Mouse (Mus musculus) left cerebral cortex, adult 9 months (tissue): ENCODE measurements around the gene 1700025B11Rik.
"Not testable (repeated sequence)": the region's sequence is repeated elsewhere in the genome, so short reads cannot be mapped to it uniquely, and the experiment has no call there.

Experiments used
- DNase-seq, 2 experiments: peaks; one replicate each; pipeline ENCODE4 v3.0.0; 2022; ENCODE audit warnings: low spot score in 2 of 2

1700025B11Rik gene

GRCm38 (mm10) chr15:77561792-77562191, at the start of gene 1700025B11Rik:
Gene 1700025B11Rik (minus strand): TSS chr15:77561892.
- DNase-seq, result no peak

DNA sequence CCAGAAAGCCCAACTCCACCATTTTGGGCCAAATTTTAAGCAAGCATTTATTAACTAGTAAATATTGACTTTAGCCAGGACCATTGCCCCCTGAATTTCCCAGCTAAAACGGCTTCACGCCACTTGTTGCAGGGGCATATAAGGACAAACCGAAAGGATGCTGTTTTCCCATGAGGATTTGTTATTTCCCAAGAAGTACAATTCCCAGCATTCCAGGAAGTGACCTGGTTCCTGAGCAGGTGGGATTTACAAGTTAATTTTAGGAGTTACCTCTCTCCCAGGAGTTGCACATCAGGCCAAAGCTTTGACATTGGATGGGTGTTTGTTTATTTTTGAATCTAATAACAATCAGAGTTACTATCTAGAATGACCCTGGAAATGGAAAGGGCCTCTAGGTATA, 44.4 kb upstream of the 1700025B11Rik start:
- DNase-seq, result no peak

GRCm38 (mm10) chr15:77598958-77599357, 37.3 kb upstream of the 1700025B11Rik start, which contains the start of gene Gm36245:
Gene Gm36245 (plus strand): TSS chr15:77599258.
- DNase-seq, result no peak

DNA sequence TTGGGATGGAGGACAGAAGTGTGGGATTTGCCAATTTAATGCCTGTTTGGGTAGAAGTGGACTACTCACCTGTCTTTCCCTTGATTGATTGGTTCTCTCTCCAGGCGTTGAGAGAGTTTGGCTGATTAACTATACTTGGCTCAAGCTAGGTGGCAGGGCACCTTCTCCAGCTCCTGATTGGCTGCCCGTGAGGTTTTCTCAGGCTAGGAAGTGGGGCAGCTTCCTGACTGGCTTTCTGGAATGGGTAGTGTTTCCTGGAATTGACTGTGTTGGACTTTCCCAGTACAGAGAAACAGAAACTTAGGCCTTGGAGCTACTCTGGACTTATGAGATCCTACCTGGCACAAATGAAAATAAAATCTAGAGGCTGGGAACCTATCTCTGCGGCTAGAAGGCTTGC, 36.7 kb upstream of the 1700025B11Rik start:
- no peak for DNase-seq

GRCm38 (mm10) chr15:77595961-77596360, 34.3 kb upstream of the 1700025B11Rik start, which contains the start of gene Apol10b:
Gene Apol10b (minus strand): TSS chr15:77596125.
- DNase-seq, result no peak

- no peak for DNase-seq
Measured at GRCm38 (mm10) chr15:77593557-77593956, 31.9 kb upstream of the 1700025B11Rik start.

DNA sequence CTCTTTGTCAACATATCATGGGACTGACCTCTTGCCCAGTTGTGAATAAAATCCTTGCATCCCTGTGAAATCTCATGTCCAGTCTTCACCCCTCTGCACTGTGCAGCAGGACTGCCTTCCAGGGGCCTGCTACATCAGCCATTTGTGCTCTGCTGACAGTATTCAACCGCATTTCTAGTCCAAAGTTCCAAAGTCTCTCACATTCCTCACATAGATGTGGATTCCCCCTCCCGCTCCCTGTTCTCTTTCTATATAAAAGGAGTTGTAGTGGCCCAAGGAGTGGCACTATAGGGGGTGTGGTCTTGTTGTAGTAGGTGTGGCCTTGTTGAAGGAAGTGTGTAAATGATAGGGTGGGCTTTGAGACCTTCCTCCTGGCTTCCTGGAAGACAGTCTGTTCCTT, 29.2 kb upstream of the 1700025B11Rik start:
- no peak for DNase-seq

DNA sequence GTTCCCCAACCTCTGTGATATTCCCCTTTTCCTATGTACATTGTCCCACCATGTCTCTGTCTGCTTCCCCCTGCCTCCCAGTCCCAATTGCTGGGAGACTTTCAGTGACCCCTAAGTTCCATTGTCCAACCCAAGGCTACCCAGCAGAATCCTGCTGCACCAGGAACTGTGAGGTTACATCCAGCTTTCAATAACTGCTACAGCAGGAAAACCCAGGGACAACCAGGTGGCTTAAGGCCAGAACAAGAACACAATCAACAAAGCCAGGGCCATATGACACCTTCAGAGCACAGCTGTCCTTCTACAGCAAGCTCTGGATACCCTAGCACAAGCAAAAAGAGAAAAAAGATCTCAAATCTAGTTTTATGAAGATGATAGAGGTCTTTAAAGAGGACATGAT, 27.3 kb upstream of the 1700025B11Rik start:
- no peak for DNase-seq

- DNase-seq, result no peak
Measured at GRCm38 (mm10) chr15:77587026-77587425, 25.3 kb upstream of the 1700025B11Rik start.

DNA sequence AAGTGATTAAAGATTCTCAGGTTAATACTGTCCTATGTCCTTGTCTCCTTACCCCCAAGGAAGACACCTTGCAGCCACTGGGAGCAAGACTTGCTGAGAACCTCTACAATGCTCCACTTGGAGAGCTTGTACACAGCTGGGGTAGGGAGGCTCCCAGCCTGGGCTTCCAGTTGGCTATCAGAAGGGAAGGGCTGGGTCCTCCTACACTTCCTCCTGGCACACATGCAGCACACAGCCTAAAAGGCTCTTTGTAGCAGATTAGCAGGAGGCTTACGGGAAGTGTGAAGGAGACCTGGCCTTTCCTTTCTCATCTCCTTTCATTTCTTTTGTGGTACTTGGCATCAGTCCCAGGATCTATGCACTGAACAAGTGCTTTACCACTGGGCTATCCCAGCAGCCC, 20.0 kb upstream of the 1700025B11Rik start:
- DNase-seq, result peak in 1 of 2 experiments; percentile 7

DNA sequence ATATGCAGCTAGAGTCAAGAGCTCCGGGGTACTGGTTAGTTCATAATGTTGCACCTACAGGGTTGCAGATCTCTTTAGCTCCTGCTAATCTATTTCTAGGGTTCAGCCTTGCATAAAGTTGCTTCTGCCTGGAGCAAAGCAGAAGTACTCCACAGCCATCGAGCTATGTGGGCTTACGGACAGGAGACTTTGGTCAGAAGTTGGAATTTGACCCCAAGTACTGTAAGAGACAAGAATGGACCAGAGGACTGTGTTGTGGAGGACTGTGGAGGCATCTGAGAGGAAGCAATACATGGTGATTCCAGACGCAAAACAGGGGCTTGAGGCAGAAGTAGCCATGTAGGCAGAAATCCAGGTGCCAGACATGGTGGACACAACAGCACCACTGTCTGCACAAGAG, 17.6 kb upstream of the 1700025B11Rik start:
- DNase-seq, result no peak

GRCm38 (mm10) chr15:77578801-77579200, 17.1 kb upstream of the 1700025B11Rik start:
- no peak for DNase-seq

DNA sequence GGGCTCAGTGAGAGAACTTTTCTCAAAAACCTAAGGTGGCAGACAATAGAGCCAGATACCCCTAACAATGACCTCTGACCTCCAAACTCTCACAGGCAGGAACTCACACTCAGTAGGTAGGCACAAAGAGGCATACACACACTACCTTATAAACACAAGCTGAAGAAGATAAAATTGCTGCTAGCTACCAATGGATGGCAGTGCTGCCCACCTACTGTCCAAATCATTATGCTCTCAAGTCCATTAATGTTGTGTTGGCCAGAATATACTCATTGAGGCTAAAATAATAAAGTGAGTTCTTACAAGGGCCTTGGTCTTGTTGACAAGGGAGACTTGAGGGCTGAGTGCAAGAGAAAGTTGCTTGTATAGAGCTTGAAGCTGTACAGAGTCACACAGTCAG, 1.5 kb upstream of the 1700025B11Rik start:
- no peak for DNase-seq

GRCm38 (mm10) chr15:77539221-77539620, 22.5 kb downstream of the 1700025B11Rik start:
- DNase-seq, result not testable (repeated sequence)

GRCm38 (mm10) chr15:77533216-77533615, 28.5 kb downstream of the 1700025B11Rik start, which contains the start of gene Apol7c:
Gene Apol7c (minus strand): TSS chr15:77533316.
- DNase-seq, result no peak

DNA sequence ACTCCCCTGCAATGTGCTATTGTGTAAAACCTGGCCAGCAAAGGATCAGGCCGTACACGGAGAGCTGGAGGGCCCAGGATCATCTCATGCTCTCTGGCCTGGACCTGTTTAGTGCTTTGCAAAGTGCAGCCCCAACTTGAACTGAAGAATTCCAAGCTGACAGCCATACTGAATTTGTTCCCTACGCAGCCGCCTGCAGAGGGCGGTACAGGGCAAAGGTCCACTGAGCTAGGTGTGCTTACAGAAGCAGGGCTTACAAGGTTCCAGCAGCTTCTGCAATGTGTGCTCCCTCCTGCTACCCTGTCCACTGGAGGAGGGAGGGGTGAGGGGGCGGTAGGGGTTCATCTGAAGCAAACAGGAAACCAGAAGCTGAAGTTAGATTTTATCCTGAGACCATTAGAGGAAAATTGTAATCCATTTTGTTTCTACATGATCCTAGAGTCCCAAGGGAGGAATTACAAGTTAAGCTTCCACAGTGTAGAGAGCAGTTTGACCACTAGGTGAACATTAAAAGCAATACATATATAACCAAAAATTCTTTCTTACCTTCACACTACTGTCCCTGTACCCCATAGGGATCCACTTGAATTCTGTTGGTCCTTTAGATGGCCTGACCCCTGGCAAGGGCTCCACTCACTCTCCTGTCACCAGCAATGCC, 38.4 kb downstream of the 1700025B11Rik start:
- peak in 1 of 2 experiments; percentile 21 for DNase-seq

DNA sequence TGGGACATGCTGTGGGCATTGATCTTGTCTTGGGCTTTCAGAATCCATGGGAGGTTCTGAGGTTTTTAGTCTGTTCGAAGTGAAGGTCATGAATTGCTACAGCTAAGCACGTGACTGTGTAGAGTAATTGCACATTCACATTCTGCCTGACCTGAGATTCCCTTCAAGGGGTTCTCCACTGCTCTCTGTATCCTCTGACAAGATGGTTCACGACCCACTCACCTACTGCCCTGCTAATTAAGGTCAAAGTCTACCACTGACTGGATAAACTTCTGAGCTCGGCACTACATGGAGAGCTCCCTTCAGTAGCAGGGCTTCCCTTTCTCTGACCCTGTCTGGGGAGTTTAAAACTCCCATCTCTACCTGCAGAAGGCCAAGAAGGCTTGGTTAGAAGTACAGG, 41.1 kb downstream of the 1700025B11Rik start:
- DNase-seq, result not testable (repeated sequence)
